Mouse (Mus musculus) cerebellum, adult 8-10 months (tissue): ENCODE results near the gene Map3k4.
"Not testable (repeated sequence)": the region's sequence is repeated elsewhere in the genome, so short reads cannot be mapped to it uniquely, and the experiment has no call there.

ENCODE experiments used
- DNase-seq: peaks from one replicate; pipeline ENCODE4 v3.0.0; 2022

Map3k4 gene

GRCm38 (mm10) chr17:12304658-12305057, 13.9 kb downstream of the Map3k4 start:
- no peak for DNase-seq

- no peak for DNase-seq
These were observed 17.5 kb downstream of the Map3k4 start for GRCm38 (mm10) chr17:12300896-12301706.

GRCm38 (mm10) chr17:12300127-12300675, 18.4 kb downstream of the Map3k4 start:
- no peak for DNase-seq

- DNase-seq: no peak
These were observed 19.2 kb downstream of the Map3k4 start for GRCm38 (mm10) chr17:12299371-12299770.

GRCm38 (mm10) chr17:12297978-12298377, 20.6 kb downstream of the Map3k4 start:
- DNase-seq: no peak

GRCm38 (mm10) chr17:12297292-12297691, 21.3 kb downstream of the Map3k4 start:
- no peak for DNase-seq

GRCm38 (mm10) chr17:12295926-12296325, 22.7 kb downstream of the Map3k4 start:
- DNase-seq: not testable (repeated sequence)

GRCm38 (mm10) chr17:12294424-12294823, 24.2 kb downstream of the Map3k4 start:
- no peak for DNase-seq

- no peak for DNase-seq
These were observed 25.0 kb downstream of the Map3k4 start for GRCm38 (mm10) chr17:12293571-12293970.

GRCm38 (mm10) chr17:12292877-12293276, 25.7 kb downstream of the Map3k4 start:
- DNase-seq: no peak

- DNase-seq: no peak
These were observed 26.2 kb downstream of the Map3k4 start for GRCm38 (mm10) chr17:12292356-12292755.

GRCm38 (mm10) chr17:12291151-12291550, 27.4 kb downstream of the Map3k4 start:
- DNase-seq: no peak

- no peak for DNase-seq
These were observed 27.9 kb downstream of the Map3k4 start for GRCm38 (mm10) chr17:12290735-12291134.

GRCm38 (mm10) chr17:12289836-12290235, 28.8 kb downstream of the Map3k4 start:
- not testable (repeated sequence) for DNase-seq

GRCm38 (mm10) chr17:12288871-12289270, 29.7 kb downstream of the Map3k4 start:
- no peak for DNase-seq

GRCm38 (mm10) chr17:12279810-12280209, 38.8 kb downstream of the Map3k4 start:
- DNase-seq: no peak

- no peak for DNase-seq
These were observed 40.5 kb downstream of the Map3k4 start for GRCm38 (mm10) chr17:12278073-12278472.

- no peak for DNase-seq
These were observed 41.3 kb downstream of the Map3k4 start for GRCm38 (mm10) chr17:12277297-12277696.

GRCm38 (mm10) chr17:12276496-12277200, 41.9 kb downstream of the Map3k4 start:
- no peak for DNase-seq

GRCm38 (mm10) chr17:12275756-12276155, 42.8 kb downstream of the Map3k4 start:
- DNase-seq: no peak

- no peak for DNase-seq
These were observed 45.6 kb downstream of the Map3k4 start for GRCm38 (mm10) chr17:12273032-12273431.

- no peak for DNase-seq
These were observed 46.8 kb downstream of the Map3k4 start for GRCm38 (mm10) chr17:12271805-12272204.

- DNase-seq: no peak
These were observed 50.1 kb downstream of the Map3k4 start for GRCm38 (mm10) chr17:12268538-12268937.

GRCm38 (mm10) chr17:12268091-12268490, 50.5 kb downstream of the Map3k4 start:
- no peak for DNase-seq
